Mouse (Mus musculus) cerebellum, postnatal 10 days (tissue): Measurements from ENCODE around the gene Nmrk2.

Source experiments
- DNase-seq, 2 experiments: peaks; one replicate each; pipeline ENCODE4 v3.0.0; 2021; ENCODE audit warnings: mixed read lengths in 2 of 2

The Nmrk2 gene

DNA sequence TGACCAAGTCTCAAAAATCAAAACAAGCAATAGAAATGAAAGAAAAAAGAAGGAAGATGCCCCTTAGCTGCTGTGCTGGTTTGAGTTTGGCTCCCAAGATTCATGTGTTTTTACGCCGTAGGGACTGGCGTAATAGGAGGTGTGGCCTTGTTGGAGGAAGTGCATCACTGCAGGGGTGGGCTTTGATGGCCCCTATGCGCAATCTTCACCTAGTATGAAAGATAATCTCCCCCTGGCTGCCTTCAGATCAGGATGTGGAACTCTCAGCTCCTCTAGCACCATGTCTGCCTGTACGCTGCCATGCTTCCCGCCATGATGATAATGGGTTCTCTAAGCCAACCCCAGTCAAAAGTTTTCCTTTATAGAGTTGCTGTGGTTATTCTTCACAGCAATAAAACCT, 14.4 kb upstream of the Nmrk2 start:
- no peak for DNase-seq

GRCm38 (mm10) chr10:81210154-81210553, 8.3 kb upstream of the Nmrk2 start:
- no peak for DNase-seq

DNA sequence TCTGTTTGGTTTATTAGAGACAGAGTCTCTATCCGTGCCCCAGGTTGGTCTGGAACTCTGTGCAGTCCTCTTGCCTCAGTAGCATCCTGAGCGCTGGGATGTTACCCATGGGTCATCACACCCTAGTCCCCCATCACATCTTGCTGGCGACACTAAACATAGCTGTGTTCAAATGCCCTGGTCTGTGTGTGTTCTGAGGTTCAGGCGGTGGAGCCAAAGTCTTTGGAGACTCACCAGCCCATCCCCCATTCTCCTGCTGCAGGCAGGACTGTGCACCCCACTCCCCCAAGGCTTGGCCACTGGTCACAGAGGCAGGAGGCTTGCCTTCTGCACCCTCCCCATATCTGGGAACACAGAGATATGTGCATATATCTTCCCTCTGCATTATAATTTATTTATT, 2.3 kb upstream of the Nmrk2 start:
- peak in 1 of 2 experiments; percentile 39 for DNase-seq

GRCm38 (mm10) chr10:81202978-81203720, 1.3 kb upstream of the Nmrk2 start:
- DNase-seq = no peak

DNA sequence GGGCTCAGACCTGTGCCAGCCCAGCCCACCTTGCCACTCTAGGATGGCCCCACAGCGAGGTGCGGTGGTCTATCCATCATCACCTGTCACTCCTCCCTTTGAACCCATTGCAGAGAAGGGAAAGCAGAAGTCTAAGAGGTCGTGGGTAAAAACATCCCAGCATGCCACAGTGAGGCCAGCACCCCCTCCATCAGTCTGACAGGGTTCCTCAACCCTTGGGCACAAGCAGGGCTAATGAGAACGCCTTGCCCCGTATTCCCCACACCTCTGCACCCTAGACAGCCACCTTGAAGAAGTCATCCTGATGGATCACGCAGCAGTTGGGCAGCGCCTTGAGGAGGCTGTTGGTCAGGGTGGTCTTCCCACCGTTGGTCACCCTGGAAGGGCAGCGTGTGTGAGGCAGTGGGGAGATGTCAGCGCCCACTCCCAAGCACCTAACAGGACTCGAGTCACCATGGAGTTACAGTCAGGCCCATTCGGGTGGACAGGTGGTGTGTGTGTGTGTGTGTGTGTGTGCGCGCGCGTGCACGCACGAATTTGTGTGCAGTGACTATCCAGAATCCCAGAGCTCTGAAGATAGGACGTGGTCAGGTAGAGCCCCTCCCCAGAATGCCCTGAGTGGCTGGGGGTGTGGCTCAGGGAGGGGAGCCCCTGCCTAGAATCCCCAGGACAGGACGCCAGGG, 1.1 kb downstream of the Nmrk2 start:
- DNase-seq = no peak

DNA sequence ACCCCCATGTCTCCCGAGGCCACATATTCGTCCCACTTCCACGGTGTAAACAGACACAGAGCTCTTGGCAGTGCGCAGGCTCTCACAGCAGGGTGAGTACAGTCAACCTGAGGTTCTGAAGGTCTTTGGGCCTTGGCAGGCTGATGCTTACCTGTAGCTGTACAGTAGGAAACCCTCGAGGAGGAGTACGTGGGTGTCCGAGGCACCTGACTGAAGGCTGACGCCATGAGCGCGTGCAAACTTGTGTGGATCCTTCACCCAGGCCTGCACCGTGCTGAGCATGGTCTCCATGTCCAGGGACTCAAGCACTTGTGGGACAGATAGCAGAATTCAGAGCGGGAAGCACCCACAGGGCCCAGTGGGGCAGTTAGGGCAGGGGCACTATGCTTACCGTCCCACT, 1.7 kb downstream of the Nmrk2 start:
- DNase-seq = no peak

DNA sequence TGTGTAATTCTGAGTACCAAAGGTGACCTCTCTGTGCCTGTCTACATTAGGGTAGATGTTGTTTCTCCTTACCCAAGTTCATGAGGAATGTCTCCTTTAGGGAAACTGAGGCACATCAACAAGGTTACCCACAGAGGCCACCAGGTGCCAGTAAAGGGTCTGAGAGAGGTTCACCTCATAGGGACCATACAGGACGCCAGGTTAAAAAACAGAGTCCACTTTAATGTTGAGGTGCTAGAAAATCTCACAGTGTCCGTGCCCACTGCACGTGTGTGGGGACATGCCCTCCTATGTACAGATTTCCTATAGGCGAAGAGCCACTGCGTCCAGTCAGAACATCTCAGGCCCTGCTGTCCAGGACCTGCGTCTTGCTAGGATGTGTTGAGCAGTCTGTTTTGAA, 2.9 kb downstream of the Nmrk2 start:
- no peak for DNase-seq

DNA sequence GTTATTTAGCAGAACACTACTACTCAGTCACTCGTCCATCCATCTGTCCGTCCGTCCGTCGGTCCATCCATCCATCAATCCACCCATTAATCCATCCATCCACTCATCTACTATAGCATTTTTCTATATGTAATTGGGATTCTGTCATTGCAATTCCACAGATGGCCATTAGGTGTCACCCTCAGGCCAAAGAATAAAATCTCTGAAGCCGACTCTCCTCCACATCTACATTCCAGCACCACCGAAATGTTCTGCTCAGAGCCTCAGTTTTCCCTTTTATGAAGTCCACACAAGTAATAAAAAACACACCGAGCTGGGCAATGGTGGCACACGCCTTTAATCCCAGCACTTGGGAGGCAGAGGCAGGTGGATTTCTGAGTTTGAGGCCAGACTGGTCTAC, 3.6 kb downstream of the Nmrk2 start:
- peak; percentile 81 to 87 for DNase-seq

- no peak for DNase-seq
Observed at GRCm38 (mm10) chr10:81197305-81197704, 4.5 kb downstream of the Nmrk2 start.

GRCm38 (mm10) chr10:81196470-81197065, 5.3 kb downstream of the Nmrk2 start:
- DNase-seq = no peak

DNA sequence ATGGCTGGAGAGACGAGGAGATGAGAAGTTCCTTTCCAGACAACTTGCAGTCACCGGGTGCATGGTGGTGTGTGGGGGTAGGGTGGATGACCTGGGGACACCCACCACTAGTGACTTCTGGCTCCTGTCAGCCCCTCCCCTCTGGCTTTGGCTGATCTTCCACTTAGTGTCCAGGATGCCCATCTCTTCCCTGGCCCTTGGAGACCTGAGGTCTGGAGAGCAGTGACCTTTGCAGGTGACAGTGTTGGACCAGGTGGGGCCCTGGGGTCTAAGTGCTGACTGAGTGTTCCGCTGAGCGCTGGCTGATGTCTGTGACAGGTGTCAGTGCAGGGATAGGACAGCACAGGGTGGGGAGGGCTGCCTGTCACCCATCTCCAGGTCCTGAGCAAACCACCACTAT, 6.6 kb downstream of the Nmrk2 start:
- no peak for DNase-seq

DNA sequence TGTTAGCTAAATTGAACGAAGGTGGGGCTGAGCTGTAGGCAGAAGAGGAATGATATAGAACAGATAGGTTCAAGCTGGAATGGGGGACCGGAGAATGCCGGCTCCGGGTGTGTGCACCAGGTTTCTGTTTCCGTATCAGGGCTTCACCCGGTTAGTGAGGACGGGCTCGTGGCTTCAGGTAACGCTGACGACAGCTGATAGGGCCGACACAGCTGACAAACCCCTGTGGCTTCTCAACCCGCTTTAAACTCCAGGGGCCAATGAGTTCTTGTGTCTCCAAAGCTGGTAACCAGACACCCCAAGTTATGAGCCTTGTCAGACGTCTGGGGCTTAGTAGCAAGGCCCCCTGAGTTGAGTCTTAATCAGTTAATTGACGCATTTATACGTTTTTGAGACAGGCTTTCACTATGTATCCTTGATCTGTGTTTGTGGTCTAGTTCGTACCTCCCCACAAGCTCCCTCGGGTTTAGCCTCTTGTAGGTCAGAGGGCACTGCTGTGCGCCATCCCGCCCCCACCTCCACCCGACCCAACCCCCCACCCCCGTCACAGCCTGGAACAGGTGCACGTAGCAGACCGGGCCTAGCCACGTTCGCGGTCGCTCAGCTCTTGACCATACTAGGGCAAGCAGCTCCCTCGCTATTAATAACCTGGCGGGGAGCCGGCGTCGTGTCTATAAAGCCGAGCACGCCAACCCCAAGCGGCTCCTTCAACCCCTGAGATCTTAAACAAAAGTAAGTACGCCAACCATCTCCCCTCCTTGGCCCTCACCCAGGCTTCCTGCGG, 7.7 kb downstream of the Nmrk2 start:
- peak; percentile 63 to 75 for DNase-seq

DNA sequence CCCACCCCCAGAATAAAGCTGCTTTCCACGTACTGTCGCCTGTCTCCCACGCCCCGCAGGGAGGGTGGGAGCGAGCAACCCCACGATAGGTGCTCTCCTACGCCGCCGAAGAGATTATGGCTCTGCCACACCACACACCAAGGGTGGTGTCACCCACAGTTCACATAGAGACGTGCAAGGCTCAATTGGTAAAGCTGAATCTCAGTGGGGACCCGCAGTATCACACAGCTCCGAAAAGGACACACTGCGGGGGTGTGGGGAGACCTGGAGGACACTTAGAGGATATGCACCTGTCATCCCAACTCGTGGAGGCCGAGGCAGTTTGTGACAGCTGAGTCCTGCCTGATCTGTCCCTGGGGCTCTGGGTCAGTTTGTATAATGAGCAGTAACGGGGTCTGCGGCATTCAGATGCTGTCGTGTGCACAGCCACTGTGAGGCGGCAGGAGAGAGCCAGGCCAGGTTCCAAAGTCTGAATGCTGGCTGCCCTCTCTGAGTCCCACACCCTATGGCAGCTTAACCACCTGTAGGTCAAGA, 8.8 kb downstream of the Nmrk2 start:
- peak; percentile 64 to 71 for DNase-seq

- peak; percentile 88 to 91 for DNase-seq
Observed at GRCm38 (mm10) chr10:81192270-81192967, 9.4 kb downstream of the Nmrk2 start.

GRCm38 (mm10) chr10:81191342-81191982, 10.4 kb downstream of the Nmrk2 start:
- DNase-seq = no peak

- no peak for DNase-seq
Observed at GRCm38 (mm10) chr10:81190912-81191321, 10.9 kb downstream of the Nmrk2 start.

- DNase-seq = peak; percentile 56 to 71
Observed at GRCm38 (mm10) chr10:81190236-81190911, 11.5 kb downstream of the Nmrk2 start.

GRCm38 (mm10) chr10:81189821-81190220, 12.0 kb downstream of the Nmrk2 start:
- no peak for DNase-seq

GRCm38 (mm10) chr10:81187161-81187560, 14.7 kb downstream of the Nmrk2 start:
- no peak for DNase-seq

DNA sequence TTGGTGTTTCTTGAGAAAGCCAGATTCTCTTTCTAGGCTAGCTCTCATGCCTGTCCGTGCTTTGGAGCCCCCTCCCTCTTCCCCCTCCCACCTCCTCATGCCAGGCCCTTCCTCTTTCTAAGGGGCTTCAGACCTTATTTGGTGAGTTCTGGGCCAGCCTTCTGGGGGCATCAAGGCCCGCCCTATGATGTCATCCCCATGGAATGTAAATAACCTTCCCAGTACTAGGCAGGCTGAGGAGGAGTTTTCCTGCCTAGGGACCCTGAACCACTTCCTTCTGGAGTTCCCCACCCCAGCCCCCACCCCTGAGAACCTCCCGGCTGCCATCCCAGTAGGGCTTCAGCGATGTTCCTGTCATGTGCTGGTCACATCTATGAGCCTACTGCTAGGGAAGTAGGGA, 17.1 kb downstream of the Nmrk2 start:
- DNase-seq = no peak

DNA sequence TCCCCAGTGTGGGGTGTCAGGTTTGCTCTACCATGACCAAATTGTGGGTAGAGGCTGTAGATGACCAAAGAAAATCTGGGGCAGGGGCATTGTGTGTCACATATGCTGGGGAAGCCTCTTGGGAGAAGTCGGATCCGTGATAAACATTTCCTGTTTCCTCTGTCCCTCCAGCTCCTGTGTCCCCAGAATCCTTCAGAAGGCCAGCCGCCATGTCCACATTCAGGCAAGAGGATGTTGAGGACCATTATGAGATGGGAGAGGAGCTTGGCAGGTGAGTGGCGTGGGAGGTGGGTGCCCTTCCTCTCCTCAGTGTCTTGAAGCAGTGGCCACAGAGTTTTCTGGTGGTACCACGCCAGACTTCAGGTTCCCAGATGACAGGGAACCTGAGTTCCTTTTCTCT, 18.0 kb downstream of the Nmrk2 start, which contains the start of gene 4930442H23Rik:
TSS of gene 4930442H23Rik (minus strand) at position 45 of the 400 bp plus-strand sequence.
- no peak for DNase-seq
